Mouse (Mus musculus) C2C12 (cell line): Measurements from ENCODE around the gene Ly6g5c.

Source experiments
- CEBPB ChIP-seq: IDR thresholded peaks from one replicate; pipeline ENCODE4 v1.6.1; 2011; ENCODE audit warnings: low read depth, mild to moderate bottlenecking, control low read depth, moderate library complexity
- CTCF ChIP-seq: IDR thresholded peaks from one replicate; pipeline ENCODE4 v1.5.1; 2011; ENCODE audit not compliant: control insufficient read depth, insufficient read depth, insufficient read length
- FOSL1 ChIP-seq: IDR thresholded peaks from one replicate; pipeline ENCODE4 v1.8.0; 2011; ENCODE audit warnings: mild to moderate bottlenecking, low read length; ENCODE audit not compliant: poor library complexity, insufficient read depth, severe bottlenecking
- MAX ChIP-seq: IDR thresholded peaks from one replicate; pipeline ENCODE4 v1.6.1; 2011; ENCODE audit warnings: mild to moderate bottlenecking, control low read depth
- MYOD1 ChIP-seq: IDR thresholded peaks from one replicate; pipeline ENCODE4 v1.6.1; 2011; ENCODE audit warnings: low read depth; ENCODE audit not compliant: control insufficient read depth, insufficient read length
- MYOG ChIP-seq: IDR thresholded peaks from one replicate; pipeline ENCODE4 v1.6.1; 2011; ENCODE audit not compliant: control insufficient read depth, insufficient read length; ENCODE audit errors: extremely low read depth
- USF1 ChIP-seq: IDR thresholded peaks from one replicate; pipeline ENCODE4 v1.6.1; 2011; ENCODE audit warnings: low read depth, mild to moderate bottlenecking, control low read depth, moderate library complexity

DNA sequence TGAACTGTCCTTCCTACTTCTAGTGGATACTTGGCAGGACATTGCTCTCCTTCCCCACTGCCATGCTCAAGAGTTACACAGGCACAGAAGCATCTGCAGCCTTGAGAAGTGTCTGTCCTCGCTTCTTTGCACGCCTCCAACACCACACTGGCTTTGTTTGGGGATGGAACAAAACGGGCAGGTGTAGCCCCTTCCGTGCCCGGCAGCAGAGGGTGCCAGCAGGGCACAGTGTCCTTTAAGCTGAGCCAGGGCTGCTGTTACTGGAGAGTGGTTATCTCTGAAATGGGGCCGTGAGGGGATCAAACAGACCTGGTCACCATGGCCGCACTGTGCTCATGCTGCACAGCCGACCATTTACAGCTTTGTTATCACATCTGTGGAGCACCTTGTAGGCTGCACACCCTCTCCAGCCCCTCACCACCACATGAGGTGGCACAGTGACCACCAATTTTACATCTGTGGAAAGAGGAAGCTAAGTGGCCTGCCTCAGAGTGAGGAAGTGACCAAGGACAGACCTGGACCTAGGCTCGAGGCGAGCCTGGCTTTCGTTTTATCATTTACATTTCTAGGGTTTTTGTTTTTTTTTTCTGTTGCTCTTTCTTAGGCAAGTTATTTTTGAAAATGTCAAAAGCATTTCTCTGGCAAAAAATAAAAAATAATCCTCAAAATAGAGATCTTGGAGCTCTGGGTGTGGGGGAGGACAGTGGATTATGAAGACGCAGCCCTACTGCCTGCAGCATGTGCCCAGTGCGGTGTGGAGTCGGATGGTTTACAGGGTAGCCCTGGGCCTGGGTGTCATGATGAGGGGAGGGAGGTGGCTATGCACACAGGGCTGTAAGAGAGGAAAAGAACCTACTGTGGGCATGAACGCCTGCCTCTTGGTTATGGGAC is 13.4 kb upstream of the Ly6g5c start:
- TF ChIP-seq MYOD1 (no peak), CTCF (no peak), CEBPB (no peak), MAX (no peak), MYOG (no peak), USF1 (no peak), FOSL1 (no peak)
